Mouse (Mus musculus) B cell, adult 2 months (primary cell): ENCODE results near the gene Olfr810.

Experiments
- DNase-seq, 2 experiments: peaks; one replicate each; pipeline ENCODE4 v3.0.0; 2022

Gene Olfr810

DNA sequence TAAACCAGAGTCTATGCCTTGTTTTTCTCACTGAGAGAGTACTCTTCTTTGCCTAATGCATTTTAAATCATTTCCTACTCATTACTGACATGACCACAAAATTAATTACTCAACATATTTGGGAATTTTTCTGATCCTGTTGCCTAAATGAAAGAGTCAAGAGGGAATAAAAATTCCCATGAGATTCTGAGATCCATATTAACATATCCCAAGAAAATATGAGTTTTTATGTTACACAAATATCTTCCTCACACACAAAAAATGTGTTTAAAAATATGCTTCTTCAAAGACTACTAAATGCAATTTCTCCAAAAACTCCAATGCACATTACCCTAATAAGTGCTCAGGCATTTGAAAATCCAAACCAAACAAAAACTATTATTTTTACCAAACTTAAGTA, at the start of gene Olfr810:
Gene Olfr810, minus strand, starts transcription at position 101 of the 400 bp plus-strand sequence.
- no peak for DNase-seq

DNA sequence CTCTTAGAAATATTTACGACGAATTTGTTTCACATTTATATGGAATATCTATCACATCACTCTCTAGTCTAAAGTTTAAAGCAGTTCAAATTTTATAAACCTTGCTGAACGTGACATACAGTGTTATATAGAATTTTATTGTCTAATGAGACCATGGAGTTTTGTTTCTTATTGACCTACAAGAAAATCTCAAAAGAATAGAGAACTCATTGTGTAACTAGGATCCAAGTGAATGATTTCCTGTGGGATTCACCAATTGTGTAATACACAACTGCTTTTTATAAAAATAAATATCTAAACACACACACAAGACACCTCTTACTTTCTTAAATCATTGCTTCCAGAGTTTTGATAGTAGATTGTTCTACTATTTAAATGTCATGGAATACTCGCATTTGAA, 9.6 kb upstream of the Olfr810 start, which contains the start of gene Olfr811:
Gene Olfr811, minus strand, starts transcription at position 101 of the 400 bp plus-strand sequence.
- no peak for DNase-seq

DNA sequence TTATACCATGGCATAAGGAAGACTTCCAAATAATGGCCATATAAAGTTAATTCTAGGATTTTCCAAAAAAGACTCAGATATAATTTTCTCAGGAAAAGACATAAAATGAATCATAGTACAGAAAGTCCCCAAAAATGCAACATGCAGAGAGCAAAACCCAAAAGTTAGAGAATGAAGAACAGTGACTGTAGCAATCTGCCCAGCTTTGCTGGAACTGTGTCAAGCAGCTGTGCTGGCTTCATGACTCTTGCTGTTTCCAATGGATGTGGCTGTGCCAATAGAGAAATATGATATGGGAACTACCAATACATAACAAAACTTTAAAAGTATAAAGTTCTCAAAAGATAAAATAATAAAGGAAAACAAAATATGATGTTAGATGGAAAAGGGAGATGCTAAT, 16.6 kb downstream of the Olfr810 start:
- no peak for DNase-seq

DNA sequence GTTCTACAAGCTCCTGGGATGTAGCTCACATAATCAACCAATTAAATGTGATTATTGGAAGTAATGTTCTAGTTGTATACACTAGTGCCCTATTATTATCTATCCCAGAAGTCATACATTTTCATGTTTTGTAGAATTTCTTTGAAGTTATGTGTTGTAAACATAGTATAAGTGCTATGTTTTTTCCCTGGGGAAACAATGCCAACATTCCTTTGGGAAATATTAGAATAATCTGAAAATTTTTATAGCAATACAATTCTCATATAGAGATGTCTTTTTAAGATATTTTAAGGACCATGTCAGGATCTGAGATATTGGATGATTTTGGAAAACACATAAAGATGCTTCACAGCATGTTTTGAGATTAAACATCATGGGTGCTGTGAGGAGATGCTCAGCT, 20.4 kb downstream of the Olfr810 start, which contains the start of gene Olfr809:
Gene Olfr809, plus strand, starts transcription at position 301 of the 400 bp plus-strand sequence.
- DNase-seq, result no peak

DNA sequence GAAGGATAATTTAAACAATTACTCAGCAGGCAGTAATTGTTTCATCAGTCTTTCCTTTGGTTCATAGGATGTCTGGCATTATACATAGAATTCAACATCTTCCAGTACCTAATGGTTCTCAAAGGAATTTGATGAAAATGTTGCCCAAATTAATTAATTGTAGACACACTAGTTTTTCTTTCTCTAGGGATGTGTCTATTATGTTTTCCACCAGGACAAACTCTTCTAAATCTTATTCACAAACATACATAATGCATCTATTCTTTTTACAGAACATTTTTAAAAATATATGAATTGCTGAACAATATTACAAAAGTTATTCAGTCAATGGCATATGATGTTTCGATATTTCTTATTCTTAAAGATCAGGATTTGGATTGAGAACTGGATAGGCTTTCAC, 29.5 kb downstream of the Olfr810 start, which contains the start of gene Olfr808:
Gene Olfr808, plus strand, starts transcription at position 301 of the 400 bp plus-strand sequence.
- DNase-seq, result no peak

DNA sequence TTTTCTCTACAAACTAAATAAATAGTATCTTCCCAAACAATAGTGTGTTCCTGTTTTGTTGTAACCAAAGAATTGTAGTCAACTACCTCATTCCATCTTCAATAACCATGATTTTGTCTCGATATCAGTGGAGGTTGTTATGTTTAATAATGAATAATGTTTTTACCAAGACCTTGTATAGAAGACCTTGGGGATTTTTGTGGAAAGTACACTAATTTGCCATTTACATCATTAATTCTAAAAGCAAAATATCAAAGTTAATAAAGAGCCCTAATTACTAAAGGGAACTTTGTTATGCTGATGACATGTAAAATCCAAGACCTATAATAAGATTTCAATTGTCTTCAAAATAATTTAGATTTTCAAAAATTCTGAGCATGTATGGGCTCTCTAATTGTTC, 37.0 kb downstream of the Olfr810 start, which contains the start of gene Olfr807:
Gene Olfr807, minus strand, starts transcription at position 101 of the 400 bp plus-strand sequence.
- DNase-seq, result no peak

DNA sequence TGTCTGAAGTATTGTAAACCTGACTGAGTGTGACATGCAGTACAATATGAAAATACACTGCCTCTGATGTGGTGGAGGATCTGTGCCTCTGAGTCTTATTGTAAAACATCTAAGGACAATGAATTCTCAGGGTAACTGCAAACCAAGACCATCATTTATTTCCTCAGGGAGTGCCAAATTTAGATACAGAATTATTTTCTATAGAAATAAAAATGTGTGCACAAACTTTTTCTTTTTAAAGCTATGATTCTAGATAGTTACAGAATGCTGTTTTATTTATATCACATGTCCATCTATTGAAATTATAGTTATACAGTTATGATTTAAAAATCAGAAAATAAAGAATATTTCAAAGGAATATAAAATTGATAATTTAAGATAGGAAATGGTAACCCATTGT, 52.9 kb downstream of the Olfr810 start, which contains the start of gene Olfr806:
Gene Olfr806, minus strand, starts transcription at position 101 of the 400 bp plus-strand sequence.
- no peak for DNase-seq
